Mouse (Mus musculus) gastrocnemius, adult 2 months (tissue): Measurements from ENCODE around the gene Cebpg. TPM values are rescaled to one million over a fixed set of nuclear protein-coding genes. Genes with fewer than 3 reads are reported as not detected.

Experiments used
- DNase-seq: peaks from one replicate; pipeline ENCODE4 v3.0.0; 2022
- H3K27ac ChIP-seq: fragments of 200-600 bp; 2 replicates; pipeline ENCODE4 v1.8.1; 2022; ENCODE audit warnings: mild to moderate bottlenecking
- H3K4me3 ChIP-seq: fragments of 200-600 bp; 2 replicates; pipeline ENCODE4 v1.8.1; 2022; ENCODE audit warnings: mild to moderate bottlenecking, moderate library complexity
- CTCF ChIP-seq: fragments of 200-600 bp; IDR thresholded peaks from 2 replicates; pipeline ENCODE4 v1.8.1; 2022; ENCODE audit warnings: antibody characterized with exemption, mild to moderate bottlenecking, moderate library complexity
- intact Hi-C: fragments of 180-260 bp; cut with DNase I; formaldehyde crosslinking; loops from one replicate; pipeline ENCODE4 v1.15.1; 2025
- total RNA-seq, 2 experiments: library from RNA; stranded (reverse); gene quantifications; 2 replicates each; pipeline ENCODE4 v1.2.3; 2021

The Cebpg gene
- total RNA-seq, 2 experiments from 2014 or later, result 41.0 to 46.0 TPM

DNA sequence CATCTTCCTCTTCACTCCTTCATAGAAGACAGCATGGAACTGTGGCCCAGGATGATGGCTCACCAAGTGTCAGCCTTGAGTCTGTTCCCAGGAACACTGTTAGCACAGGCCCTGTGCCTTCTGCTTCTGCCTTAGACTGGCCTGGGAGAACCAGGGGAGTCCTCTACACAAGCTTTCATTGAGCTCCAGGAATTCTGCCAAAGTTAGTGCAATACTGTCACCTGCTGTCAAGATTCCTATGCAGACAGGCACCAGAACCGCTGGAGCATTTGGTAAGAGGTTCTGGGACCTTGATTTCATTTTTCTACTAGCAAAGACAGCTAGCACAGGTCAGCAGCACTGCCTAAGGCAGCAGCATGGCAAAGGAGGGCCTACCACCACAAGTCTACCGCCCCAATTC is 11.7 kb downstream of the Cebpg start:
- TF ChIP-seq CTCF, result peak; percentile 32; the same call in 1 of the 2 replicates
- Histone ChIP-seq H3K27ac (peak overlapping the region; percentile 86), H3K4me3 (no peak overlapping the region)
- DNase-seq, result no peak
- intact Hi-C loops, result no loop called here

GRCm38 (mm10) chr7:35043266-35043817 is 13.0 kb downstream of the Cebpg start:
- DNase-seq, result no peak
- peak overlapping the region; percentile 86 for H3K27ac ChIP-seq
- intact Hi-C loops, result no loop called here
- no peak for TF ChIP-seq CTCF
- no peak overlapping the region; the same call in 1 of the 2 replicates for H3K4me3 ChIP-seq

GRCm38 (mm10) chr7:35042759-35043217 is 13.6 kb downstream of the Cebpg start:
- H3K27ac ChIP-seq, result peak overlapping the region; percentile 86
- no peak for TF ChIP-seq CTCF
- DNase-seq, result peak; percentile 82

DNA sequence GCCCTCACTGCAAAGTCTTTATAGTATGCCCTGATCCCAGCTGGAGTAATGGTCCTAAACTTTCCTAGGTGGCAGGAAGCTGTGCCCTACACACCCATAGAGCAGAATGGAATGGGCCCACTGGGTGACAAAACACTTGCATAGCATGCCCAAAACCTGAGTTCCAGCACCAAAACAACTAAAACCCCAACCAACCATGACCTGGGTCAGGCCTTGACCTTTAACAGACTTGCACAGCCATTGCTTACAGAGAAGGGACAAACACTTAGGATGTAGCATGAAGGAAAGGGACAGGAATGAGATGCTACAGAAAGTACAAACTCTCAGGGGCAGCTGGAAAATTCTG is 14.2 kb downstream of the Cebpg start:
- intact Hi-C loops, result no loop called here
- no peak for DNase-seq
- TF ChIP-seq CTCF, result no peak
- peak overlapping the region; percentile 86 for H3K27ac ChIP-seq
- no peak overlapping the region for H3K4me3 ChIP-seq

More at GRCm38 (mm10) chr7:35042759-35043217, 13.6 kb downstream of the Cebpg start:
- intact Hi-C loops, result no loop called here
- H3K4me3 ChIP-seq, result no peak overlapping the region

- TF ChIP-seq CTCF, result no peak
- no peak overlapping the region for H3K4me3 ChIP-seq
- intact Hi-C loops, result no loop called here
- H3K27ac ChIP-seq, result peak overlapping the region; percentile 86
- peak; percentile 70 for DNase-seq
Measured at GRCm38 (mm10) chr7:35041286-35042208, 14.8 kb downstream of the Cebpg start.

- DNase-seq, result peak; percentile 16
- Histone ChIP-seq H3K4me3 (no peak overlapping the region), H3K27ac (peak overlapping the region; percentile 86; the same call in 1 of the 2 replicates)
- TF ChIP-seq CTCF, result no peak
- intact Hi-C loops, result no loop called here
Measured at GRCm38 (mm10) chr7:35040176-35040972, 16.0 kb downstream of the Cebpg start.

DNA sequence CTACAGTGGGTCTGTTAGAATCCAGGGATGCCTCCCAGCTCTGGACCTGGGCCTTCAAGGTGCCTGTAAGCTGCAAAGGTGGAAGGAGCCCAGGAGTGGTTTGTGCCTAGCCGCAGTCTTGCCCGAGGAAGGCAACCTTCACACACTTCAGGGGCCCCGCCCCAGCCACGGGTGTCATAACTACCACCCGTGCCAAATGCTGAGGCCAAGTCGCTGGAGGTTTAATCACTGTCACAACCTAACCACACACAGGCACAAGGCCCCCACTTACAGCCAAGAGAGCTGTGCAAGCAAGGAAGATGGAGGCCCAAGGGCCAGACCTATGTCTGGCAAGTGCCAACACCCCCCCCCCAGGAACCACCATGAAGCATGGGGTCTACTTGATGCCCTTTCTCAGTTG is 19.0 kb downstream of the Cebpg start:
- H3K27ac ChIP-seq, result peak overlapping the region; percentile 64
- H3K4me3 ChIP-seq, result no peak overlapping the region
- intact Hi-C loops, result no loop called here
- DNase-seq, result peak; percentile 66
- TF ChIP-seq CTCF, result no peak

- Histone ChIP-seq H3K4me3 (no peak overlapping the region), H3K27ac (peak overlapping the region; percentile 64)
- intact Hi-C loops, result no loop called here
- DNase-seq, result peak; percentile 72
- TF ChIP-seq CTCF, result no peak
Measured at GRCm38 (mm10) chr7:35036266-35036731, 20.1 kb downstream of the Cebpg start.

DNA sequence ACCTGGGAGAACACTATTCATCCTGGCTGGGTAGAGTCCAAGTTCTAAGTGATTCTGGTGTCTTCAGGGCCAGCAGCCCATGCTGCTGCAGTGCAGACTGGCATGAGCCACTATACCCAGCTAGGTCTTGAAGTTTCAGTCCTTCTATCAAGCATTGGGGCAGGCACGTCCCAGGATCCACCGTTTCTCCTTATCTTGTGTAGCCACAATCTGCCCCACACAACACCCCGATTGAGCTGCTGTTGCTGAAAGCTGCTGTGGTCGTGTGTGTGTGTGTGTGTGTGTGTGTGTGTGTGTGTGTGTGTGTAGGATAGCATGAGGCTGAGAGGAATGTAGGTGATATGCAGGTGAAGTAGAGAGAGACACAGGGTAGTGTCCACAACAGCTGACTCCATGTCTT is 20.8 kb downstream of the Cebpg start:
- no peak for DNase-seq
- Histone ChIP-seq H3K27ac (peak overlapping the region; percentile 70), H3K4me3 (no peak overlapping the region)
- intact Hi-C loops, result no loop called here
- no peak for TF ChIP-seq CTCF

DNA sequence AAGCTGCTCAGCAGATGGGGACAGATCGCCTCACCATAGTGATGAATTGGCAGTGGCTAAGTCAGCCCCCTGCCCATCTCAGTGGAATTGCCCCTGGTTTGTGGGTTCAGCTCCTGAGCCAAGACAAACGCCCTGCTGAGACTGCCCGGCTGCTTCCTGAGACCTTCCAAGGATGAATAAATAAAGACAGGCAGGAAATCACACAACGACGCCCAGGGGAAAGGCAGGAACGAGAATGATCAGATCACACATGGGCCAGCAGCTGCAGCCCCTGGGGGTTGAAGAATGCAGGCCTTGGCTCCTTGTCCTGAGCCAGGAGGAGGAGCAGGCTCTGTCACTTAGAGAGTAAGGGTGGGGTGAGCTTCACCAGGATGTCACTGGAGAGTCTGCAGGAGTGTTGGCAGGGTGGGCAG is 21.2 kb downstream of the Cebpg start:
- no peak overlapping the region for H3K4me3 ChIP-seq
- TF ChIP-seq CTCF, result no peak
- peak; percentile 64 for DNase-seq
- peak overlapping the region; percentile 70 for H3K27ac ChIP-seq
- intact Hi-C loops, result no loop called here

DNA sequence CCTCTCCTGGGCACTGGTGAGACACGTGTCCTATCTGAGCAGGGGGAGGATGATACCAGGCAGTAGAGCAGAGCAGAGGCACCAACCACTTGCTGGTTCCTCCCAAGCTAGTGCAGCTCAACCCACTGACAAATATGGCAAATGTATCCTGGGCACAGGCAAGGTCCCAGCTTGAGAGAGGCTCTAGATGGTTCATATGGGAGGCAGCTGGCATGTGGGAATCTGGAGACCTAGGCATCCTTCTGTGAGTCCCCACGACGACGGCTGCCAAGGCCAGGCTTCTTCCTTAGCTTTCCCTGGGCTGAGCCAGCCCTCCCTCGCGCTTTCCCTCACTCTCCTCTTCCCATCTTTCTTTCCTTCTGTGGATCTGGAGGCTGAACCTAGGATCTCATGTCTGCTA is 25.8 kb downstream of the Cebpg start:
- Histone ChIP-seq H3K27ac (no peak overlapping the region), H3K4me3 (no peak overlapping the region)
- no peak for TF ChIP-seq CTCF
- no peak for DNase-seq
- intact Hi-C loops, result no loop called here

DNA sequence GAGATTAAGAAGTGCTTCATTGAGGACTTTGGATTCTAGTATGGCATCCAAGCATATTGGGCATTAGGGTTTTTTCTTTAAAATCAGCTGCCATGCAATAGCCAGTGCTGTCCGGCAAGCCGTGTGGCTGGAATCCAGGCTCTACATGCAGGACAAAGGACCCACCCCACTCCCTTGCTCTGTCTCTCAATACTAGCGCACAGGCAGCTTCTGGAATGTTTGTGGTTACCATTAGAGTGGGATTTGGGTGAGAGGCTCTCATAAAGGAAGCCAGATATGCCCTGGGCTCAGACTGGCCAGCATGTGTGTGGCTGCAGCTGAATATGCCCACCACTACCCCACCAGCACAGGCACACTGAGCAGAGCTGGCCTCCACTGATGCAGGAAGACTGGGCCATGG is 26.7 kb downstream of the Cebpg start:
- no peak for TF ChIP-seq CTCF
- DNase-seq, result no peak
- H3K27ac ChIP-seq, result no peak overlapping the region
- H3K4me3 ChIP-seq, result no peak overlapping the region
- intact Hi-C loops, result loop anchor here (2.0 to 5.0 kb wide), 2 partner anchors 57 to 233 kb away; no protein-coding TSS in a partner anchor
